ENCODE assay signal across 12 mouse cellular contexts in genomic region chr6:72755267-72755889, GRCm38 (mm10). TPM values are rescaled to one million over a fixed set of nuclear protein-coding genes. Genes with fewer than 3 reads are reported as not detected.
DNase-seq lines count a peak whose midpoint lies in the region; ATAC-seq and TF ChIP-seq lines count a peak whose summit lies in the region.
"Had no signal": no experiment of that assay in that cellular context is flagged by ENCODE, and none has a peak within 500 bp of the region (broad histone marks: within the 10 kb centered on the region; RNA-seq: fewer than 3 reads in every experiment).

No protein-coding gene starts in this region.

- H3K9ac ChIP-seq in lung, embryonic 15.5 days = no peak overlapping the region
- H3K9ac ChIP-seq in heart, postnatal 0 days (replicated peaks; ENCODE audit: low read depth, low read length) = no peak overlapping the region
- H3K9ac ChIP-seq: liver, postnatal 0 days had no signal

- H3K9me3 ChIP-seq in heart, embryonic 10.5 days = no peaks in the 10 kb centered on the region
- no peaks in the 10 kb centered on the region for H3K9me3 ChIP-seq in lung, embryonic 15.5 days
- no peaks in the 10 kb centered on the region for H3K9me3 ChIP-seq in heart, postnatal 0 days (replicated peaks; ENCODE audit: control insufficient read depth, low read length)

- ATAC-seq in lung, embryonic 15.5 days (ENCODE audit: borderline replicate concordance, extremely low read depth, low FRiP score, low TSS enrichment) = no peak
- peak; percentile 33; the same call in 1 of the 2 replicates for ATAC-seq in heart, postnatal 0 days (ENCODE audit: insufficient read depth, low read depth)
- ATAC-seq: liver, postnatal 0 days had no signal

- TF ChIP-seq EP300 in heart, postnatal 0 days (IDR thresholded peaks at IDR 0.05; ENCODE audit: low read depth) = no peak

- no peak for DNase-seq in heart, embryonic 10.5 days (ENCODE audit: low spot score)
- no peak for DNase-seq in heart, postnatal 25 days (ENCODE audit: low spot score)
- DNase-seq in lung, adult 18-20 months = no peak
- DNase-seq in heart, postnatal 0 days (ENCODE audit: low spot score) = peak; percentile 26
- peak; percentile 51 to 73 for DNase-seq in lung, postnatal 4 days
- no peak for DNase-seq in thymus, postnatal 14 days
- no peak for DNase-seq in right cerebral cortex, adult 2 months (ENCODE audit: low spot score in 2 of 2)
- DNase-seq: cerebellum, adult 9-10 months; kidney, postnatal 14 days; liver, postnatal 0 days had no signal

- H3K27me3 ChIP-seq in heart, embryonic 10.5 days (ENCODE audit: insufficient read depth, poor library complexity, severe bottlenecking) = no peaks in the 10 kb centered on the region
- H3K27me3 ChIP-seq in lung, embryonic 15.5 days = no peaks in the 10 kb centered on the region
- no peaks in the 10 kb centered on the region for H3K27me3 ChIP-seq in heart, postnatal 0 days (ENCODE audit: control insufficient read depth, insufficient read depth, low read length)

- no peak overlapping the region for H3K4me3 ChIP-seq in heart, embryonic 10.5 days
- H3K4me3 ChIP-seq in lung, embryonic 15.5 days = no peak overlapping the region
- H3K4me3 ChIP-seq in heart, postnatal 0 days (ENCODE audit: low read depth, low read length) = no peak overlapping the region
- H3K4me3 ChIP-seq: erythroblast, embryonic 14.5 days had no signal

- H3K4me1 ChIP-seq in heart, embryonic 10.5 days = peaks cover 47% of the 10 kb centered on the region
- peaks cover 25% of the 10 kb centered on the region for H3K4me1 ChIP-seq in lung, embryonic 15.5 days
- peaks cover 11% of the 10 kb centered on the region for H3K4me1 ChIP-seq in heart, postnatal 0 days (ENCODE audit: control insufficient read depth, insufficient read depth)

- whole genome bisulfite sequencing in heart, embryonic 10.5 days = 50% methylated on average over 14 of the region's 14 CpGs
- 42% methylated on average over 14 of the region's 14 CpGs for WGBS in lung, embryonic 15.5 days
- 36% methylated on average over 14 of the region's 14 CpGs for WGBS in heart, postnatal 0 days

- H3K27ac ChIP-seq in heart, embryonic 10.5 days = peak overlapping the region; percentile 67; the same call in 1 of the 2 replicates
- peak overlapping the region; percentile 60 for H3K27ac ChIP-seq in lung, embryonic 15.5 days
- H3K27ac ChIP-seq in heart, postnatal 0 days (ENCODE audit: low read depth) = no peak overlapping the region

- intact Hi-C loops in heart, postnatal 25 days (cut with DNase I) = no loop called here

- TF ChIP-seq CTCF in heart, postnatal 0 days (IDR thresholded peaks at IDR 0.05; ENCODE audit: low read depth) = no peak

- H3K36me3 ChIP-seq in heart, embryonic 10.5 days = 0 out of 2 replicates have a peak, but pooled peaks cover 3% of the 10 kb centered on the region
- H3K36me3 ChIP-seq in lung, embryonic 15.5 days = no peaks in the 10 kb centered on the region
- H3K36me3 ChIP-seq in heart, postnatal 0 days (replicated peaks; ENCODE audit: control insufficient read depth, insufficient read depth, low read length) = no peaks in the 10 kb centered on the region

- H3K4me2 ChIP-seq in lung, embryonic 15.5 days = no peak overlapping the region
- H3K4me2 ChIP-seq in heart, postnatal 0 days (ENCODE audit: low read depth, low read length) = no peak overlapping the region

RNA-seq across cellular contexts. Expression of gene Tcf7l1, which starts 33.7 kb away (rescaled TPM):
- 14.7 and 25.9 TPM in 2 replicates for polyA plus RNA-seq in heart, embryonic 10.5 days (2016; fragmentation: Nextera tagmentation; extraction: Ambion mirVana)
- 10 to 100 TPM; 10.4 to 11.8 TPM for total RNA-seq in heart, postnatal 25 days (2021)
- polyA plus RNA-seq in lung, embryonic 15.5 days (2015; fragmentation: Nextera tagmentation; extraction: Ambion mirVana) = 31.5 and 33.8 TPM in 2 replicates
- 1.3 and 8.8 TPM in 2 replicates for total RNA-seq in heart, postnatal 0 days (2014; rRNA removed; ENCODE audit: low replicate concordance)
- 9.0 and 9.2 TPM in 2 replicates for polyA plus RNA-seq in heart, postnatal 0 days (2015; fragmentation: Nextera tagmentation; extraction: Ambion mirVana)

Comparison
In these comparisons a context has a peak if more than half of its experiments do, and no peak if none do; other contexts are left out.
1. DNase-seq: peak in heart, postnatal 0 days (single experiment) and lung, postnatal 4 days (2 of 2); none in heart, embryonic 10.5 days (single experiment), heart, postnatal 25 days (single experiment), lung, adult 18-20 months (0 of 2), thymus, postnatal 14 days (single experiment) and right cerebral cortex, adult 2 months (0 of 2).